Mouse (Mus musculus): ENCODE results near the gene Ksr2. TPM values are rescaled to one million over a fixed set of nuclear protein-coding genes. Genes with fewer than 3 reads are reported as not detected.

Ksr2 gene
- polyA plus RNA-seq, 1 experiment: 0.39 TPM

- DNase-seq (ENCODE audit: low read depth): no peak
Observed at GRCm38 (mm10) chr5:117779175-117779574, 365.4 kb downstream of the Ksr2 start.

- no peak for DNase-seq (ENCODE audit: low read depth)
Observed at GRCm38 (mm10) chr5:117780681-117781080, 366.9 kb downstream of the Ksr2 start, which contains the start of gene Nos1. TSS of gene Nos1 (plus strand) at chr5:117781032.

- no peak for DNase-seq (ENCODE audit: low read depth)
Observed at GRCm38 (mm10) chr5:117781178-117781577, 367.4 kb downstream of the Ksr2 start.

- DNase-seq (ENCODE audit: low read depth): no peak
Observed at GRCm38 (mm10) chr5:117790071-117790470, 376.3 kb downstream of the Ksr2 start.

GRCm38 (mm10) chr5:117791875-117792274 is 378.1 kb downstream of the Ksr2 start:
- no peak for DNase-seq (ENCODE audit: low read depth)

GRCm38 (mm10) chr5:117800849-117801248 is 387.0 kb downstream of the Ksr2 start:
- no peak for DNase-seq (ENCODE audit: low read depth)

GRCm38 (mm10) chr5:117802071-117802521 is 388.3 kb downstream of the Ksr2 start:
- DNase-seq (ENCODE audit: low read depth): no peak

- DNase-seq (ENCODE audit: low read depth): no peak
Observed at GRCm38 (mm10) chr5:117803551-117803950, 389.8 kb downstream of the Ksr2 start.

- no peak for DNase-seq (ENCODE audit: low read depth)
Observed at GRCm38 (mm10) chr5:117810930-117811329, 397.1 kb downstream of the Ksr2 start.

- no peak for DNase-seq (ENCODE audit: low read depth)
Observed at GRCm38 (mm10) chr5:117818800-117819199, 405.0 kb downstream of the Ksr2 start.

GRCm38 (mm10) chr5:117820445-117820844 is 406.6 kb downstream of the Ksr2 start:
- DNase-seq (ENCODE audit: low read depth): no peak

GRCm38 (mm10) chr5:117823811-117824210 is 410.0 kb downstream of the Ksr2 start:
- no peak for DNase-seq (ENCODE audit: low read depth)

- DNase-seq (ENCODE audit: low read depth): no peak
Observed at GRCm38 (mm10) chr5:117824486-117824885, 410.7 kb downstream of the Ksr2 start.

Other genes with a start within 250 kb of the Ksr2 start
- gene Pebp1, start 126.4 kb upstream of the Ksr2 start, polyA plus RNA-seq (2012; rRNA removed): 1,910 and 2,078 TPM in 2 replicates
- 16.7 and 20.7 TPM in 2 replicates for gene Vsig10, start 94.9 kb upstream of the Ksr2 start, polyA plus RNA-seq (2012; rRNA removed)
- gene Wsb2, start 56.7 kb upstream of the Ksr2 start, polyA plus RNA-seq (2012; rRNA removed): 223 and 249 TPM in 2 replicates
- 18.5 and 19.8 TPM in 2 replicates for gene Rfc5, start 25.0 kb upstream of the Ksr2 start, polyA plus RNA-seq (2012; rRNA removed)